Mouse (Mus musculus) midbrain, postnatal 0 days (tissue): Measurements from ENCODE around the gene Fmnl3. TPM values are rescaled to one million over a fixed set of nuclear protein-coding genes. Genes with fewer than 3 reads are reported as not detected.
A peak's percentile ranks its signal among the peaks of the same experiment; 100 is the strongest.

ENCODE experiments used
- ATAC-seq: fragments of 200-750 bp; cut with Nextera tagmentation; 2 replicates; pipeline ENCODE4 v1.8.0; 2017; ENCODE audit warnings: moderate number of reproducible peaks, mild to moderate bottlenecking, moderate TSS enrichment, moderate library complexity; ENCODE audit not compliant: low FRiP score
- DNase-seq: peaks from one replicate; pipeline ENCODE4 v3.0.0-alpha.2; 2015; ENCODE audit warnings: low spot score
- H3K27ac ChIP-seq: fragments of 300-500 bp; sonication (generic); 2 replicates; pipeline ENCODE4 v1.5.1; 2014; ENCODE audit warnings: low read depth, mild to moderate bottlenecking, low read length, mixed read lengths
- H3K27me3 ChIP-seq: fragments of 300-500 bp; sonication (generic); 2 replicates; pipeline ENCODE4 v1.6.1; 2014; ENCODE audit warnings: low read length, control low read depth, mixed read lengths; ENCODE audit not compliant: insufficient read depth
- H3K36me3 ChIP-seq: fragments of 300-500 bp; sonication (generic); 2 replicates; pipeline ENCODE4 v1.6.1; 2014; ENCODE audit warnings: low read length, control low read depth, mixed read lengths; ENCODE audit not compliant: insufficient read depth
- H3K4me1 ChIP-seq: fragments of 300-500 bp; sonication (generic); 2 replicates; pipeline ENCODE4 v1.6.1; 2014; ENCODE audit warnings: mild to moderate bottlenecking, control low read depth, antibody characterized with exemption, low read length, mixed read lengths; ENCODE audit not compliant: insufficient read depth
- H3K4me2 ChIP-seq: fragments of 300-500 bp; sonication (generic); 2 replicates; pipeline ENCODE4 v1.6.1; 2014; ENCODE audit warnings: low read depth, mild to moderate bottlenecking, low read length, mixed read lengths; ENCODE audit not compliant: poor library complexity, severe bottlenecking
- H3K4me3 ChIP-seq: fragments of 300-500 bp; sonication (generic); 2 replicates; pipeline ENCODE4 v1.5.1; 2014; ENCODE audit warnings: low read depth, mild to moderate bottlenecking, low read length, moderate library complexity
- H3K9ac ChIP-seq: fragments of 300-500 bp; sonication (generic); replicated peaks from 2 replicates; pipeline ENCODE4 v1.6.1; 2014; ENCODE audit warnings: mild to moderate bottlenecking, low read length, moderate library complexity, mixed read lengths; ENCODE audit not compliant: poor library complexity, severe bottlenecking
- H3K9me3 ChIP-seq: fragments of 300-500 bp; sonication (generic); 2 replicates; pipeline ENCODE4 v1.6.1; 2016; ENCODE audit warnings: low read length, control low read depth
- CTCF ChIP-seq: IDR thresholded peaks from 2 replicates; pipeline ENCODE4 v1.5.1; 2016; ENCODE audit warnings: antibody characterized with exemption, mild to moderate bottlenecking
- WGBS: fragments of 180-500 bp; shearing (Covaris S2); extraction: QIAGEN DNeasy Blood & Tissue Kit; methylation state at CpG from one replicate; pipeline ENCODE4 v1.1.7; 2014; 5-methylcytosine and 5-hydroxymethylcytosine counted together
- polyA plus RNA-seq: library from polyadenylated mRNA; unstranded; fragments of >200 nt; fragmentation: Nextera tagmentation; extraction: Ambion mirVana; gene quantifications from 2 replicates; pipeline ENCODE4 v1.2.1, GENCODE M21; 2015
- total RNA-seq: library from RNA; depleted of rRNA; stranded (reverse); fragments of >200 nt; gene quantifications from 2 replicates; pipeline ENCODE4 v1.2.3, GENCODE M21; 2014

Fmnl3 gene
- total and polyA plus RNA-seq, 2 experiments from 2014 or later: 9.8 to 15.5 TPM

- H3K4me3 ChIP-seq: peak overlapping the region; percentile 53
- 20% methylated on average over 16 of the region's 16 CpGs for WGBS
- H3K9ac ChIP-seq: peak overlapping the region; percentile 75; the same call in 1 of the 2 replicates
- peaks cover 6% of the 10 kb centered on the region; the same call in 1 of the 2 replicates for H3K4me1 ChIP-seq
- DNase-seq (no peak), ATAC-seq (no peak)
- H3K27me3 ChIP-seq: no peaks in the 10 kb centered on the region
- no peak for TF ChIP-seq CTCF
- H3K27ac ChIP-seq: peak overlapping the region; percentile 76; the same call in 1 of the 2 replicates
- no peaks in the 10 kb centered on the region for H3K9me3 ChIP-seq
- H3K36me3 ChIP-seq: no peaks in the 10 kb centered on the region; the same call in 1 of the 2 replicates
- H3K4me2 ChIP-seq: peak overlapping the region; percentile 58
Observed at GRCm38 (mm10) chr15:99294287-99294686, 76.0 kb downstream of the Fmnl3 start.

- Histone ChIP-seq H3K27me3 (no peaks in the 10 kb centered on the region), H3K27ac (no peak overlapping the region), H3K4me3 (no peak overlapping the region), H3K9ac (no peak overlapping the region), H3K9me3 (no peaks in the 10 kb centered on the region), H3K36me3 (no peaks in the 10 kb centered on the region; the same call in 1 of the 2 replicates), H3K4me2 (no peak overlapping the region), H3K4me1 (no peaks in the 10 kb centered on the region)
- ATAC-seq: no peak
- DNase-seq: no peak
- no peak for TF ChIP-seq CTCF
- WGBS: 92% methylated on average over 11 of the region's 11 CpGs
Observed at GRCm38 (mm10) chr15:99290586-99290985, 79.7 kb downstream of the Fmnl3 start.

- Histone ChIP-seq H3K4me1 (no peaks in the 10 kb centered on the region), H3K27ac (no peak overlapping the region), H3K27me3 (no peaks in the 10 kb centered on the region), H3K4me2 (no peak overlapping the region), H3K9ac (no peak overlapping the region), H3K36me3 (no peaks in the 10 kb centered on the region), H3K9me3 (no peaks in the 10 kb centered on the region), H3K4me3 (no peak overlapping the region)
- 62% methylated on average over 8 of the region's 8 CpGs for WGBS
- no peak for DNase-seq
- no peak for TF ChIP-seq CTCF
- no peak for ATAC-seq
Observed at GRCm38 (mm10) chr15:99285189-99285535, 85.1 kb downstream of the Fmnl3 start.

GRCm38 (mm10) chr15:99284527-99285188 is 85.6 kb downstream of the Fmnl3 start:
- no peak overlapping the region for H3K4me3 ChIP-seq
- H3K36me3 ChIP-seq: no peaks in the 10 kb centered on the region
- H3K4me2 ChIP-seq: no peak overlapping the region
- ATAC-seq: no peak
- DNase-seq: no peak
- no peaks in the 10 kb centered on the region for H3K4me1 ChIP-seq
- 45% methylated on average over 14 of the region's 14 CpGs for WGBS
- no peaks in the 10 kb centered on the region for H3K27me3 ChIP-seq
- no peaks in the 10 kb centered on the region for H3K9me3 ChIP-seq
- TF ChIP-seq CTCF: no peak
- no peak overlapping the region for H3K9ac ChIP-seq
- no peak overlapping the region for H3K27ac ChIP-seq

GRCm38 (mm10) chr15:99283456-99283855 is 86.8 kb downstream of the Fmnl3 start:
- no peaks in the 10 kb centered on the region for H3K9me3 ChIP-seq
- ATAC-seq (no peak), DNase-seq (no peak)
- peak; percentile 18; the same call in 1 of the 2 replicates for TF ChIP-seq CTCF
- H3K4me1 ChIP-seq: no peaks in the 10 kb centered on the region
- no peak overlapping the region for H3K27ac ChIP-seq
- no peak overlapping the region for H3K4me2 ChIP-seq
- H3K4me3 ChIP-seq: no peak overlapping the region
- WGBS: 73% methylated on average over 10 of the region's 10 CpGs
- no peaks in the 10 kb centered on the region for H3K27me3 ChIP-seq
- no peaks in the 10 kb centered on the region for H3K36me3 ChIP-seq
- H3K9ac ChIP-seq: no peak overlapping the region

- no peak for TF ChIP-seq CTCF
- ATAC-seq: no peak
- H3K4me3 ChIP-seq: no peak overlapping the region
- no peak overlapping the region for H3K27ac ChIP-seq
- 82% methylated on average over 7 of the region's 7 CpGs for WGBS
- H3K9ac ChIP-seq: no peak overlapping the region
- no peaks in the 10 kb centered on the region for H3K9me3 ChIP-seq
- no peaks in the 10 kb centered on the region for H3K4me1 ChIP-seq
- no peaks in the 10 kb centered on the region for H3K36me3 ChIP-seq
- H3K4me2 ChIP-seq: no peak overlapping the region
- no peaks in the 10 kb centered on the region for H3K27me3 ChIP-seq
- DNase-seq: peak; percentile 30
Observed at GRCm38 (mm10) chr15:99278271-99278670, 92.0 kb downstream of the Fmnl3 start.
